Mouse (Mus musculus) kidney, adult 2 months (tissue): ENCODE measurements around the gene Pbx3. TPM values are rescaled to one million over a fixed set of nuclear protein-coding genes. Genes with fewer than 3 reads are reported as not detected.

ENCODE experiments used
- DNase-seq: peaks from one replicate; pipeline ENCODE4 v3.0.0; 2021
- H3K27ac ChIP-seq: fragments of 200-500 bp; 2 replicates; pipeline ENCODE4 v1.5.1; 2012; ENCODE audit warnings: low read depth, low read length, control low read depth, inconsistent platforms; ENCODE audit not compliant: insufficient read depth
- H3K27me3 ChIP-seq: fragments of 200-500 bp; replicated peaks from 2 replicates; pipeline ENCODE4 v1.6.1; 2012; ENCODE audit warnings: mild to moderate bottlenecking, moderate library complexity, low read length, inconsistent platforms; ENCODE audit not compliant: control insufficient read depth, insufficient read depth
- H3K36me3 ChIP-seq: fragments of 200-500 bp; 2 replicates; pipeline ENCODE4 v1.6.1; 2012; ENCODE audit warnings: mild to moderate bottlenecking, moderate library complexity, low read length, inconsistent platforms; ENCODE audit not compliant: control insufficient read depth, insufficient read depth
- H3K4me1 ChIP-seq: fragments of 200-500 bp; 2 replicates; pipeline ENCODE4 v1.6.1; 2011; ENCODE audit warnings: low read length; ENCODE audit not compliant: control insufficient read depth, insufficient read depth
- H3K4me3 ChIP-seq: fragments of 200-500 bp; 2 replicates; pipeline ENCODE4 v1.5.1; 2011; ENCODE audit warnings: mild to moderate bottlenecking, low read depth, low read length, control low read depth; ENCODE audit not compliant: insufficient read depth
- CTCF ChIP-seq: fragments of 200-500 bp; conservative IDR thresholded peaks from 2 replicates; pipeline ENCODE4 v1.5.1; 2011; ENCODE audit warnings: low read depth, mild to moderate bottlenecking, control low read depth, low read length, moderate library complexity, mixed read lengths; ENCODE audit not compliant: insufficient read depth, insufficient read length
- POLR2A ChIP-seq: fragments of 200-500 bp; IDR thresholded peaks from one replicate; pipeline ENCODE4 v1.6.1; 2011; ENCODE audit warnings: low read depth, low read length, control low read depth
- WGBS: fragments of 180-500 bp; shearing (Covaris S2); methylation state at CpG from one replicate; pipeline ENCODE4 v1.1.7; 2018; 5-methylcytosine and 5-hydroxymethylcytosine counted together
- polyA plus RNA-seq: library from polyadenylated mRNA; depleted of rRNA; stranded (reverse); fragments of >200 nt; gene quantifications from 2 replicates; pipeline ENCODE4 v1.2.3, GENCODE M21; 2012

The Pbx3 gene
- polyA plus RNA-seq, 1 experiment = 5.6 TPM

DNA sequence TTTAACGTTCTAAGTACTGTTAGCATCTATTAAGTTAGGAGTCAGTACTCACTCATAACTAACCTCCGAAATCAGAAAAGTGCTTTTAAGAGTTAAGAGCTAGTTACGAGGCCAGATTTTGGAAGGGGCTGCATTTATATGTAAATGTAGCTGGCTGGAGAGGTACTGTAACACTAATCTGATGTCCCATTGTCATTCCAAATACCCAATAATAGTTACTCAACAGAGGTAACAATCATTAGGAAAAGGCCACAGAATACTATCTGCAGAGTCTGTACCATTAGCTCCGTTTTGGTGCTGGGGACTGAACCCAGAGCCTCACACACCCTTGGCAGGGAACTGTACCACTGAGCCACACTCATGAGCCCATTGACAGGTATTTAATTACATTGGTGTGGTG lies 26.6 kb upstream of the Pbx3 start:
- no peak for TF ChIP-seq POLR2A
- TF ChIP-seq CTCF = no peak
- H3K27ac ChIP-seq = no peak overlapping the region
- no peaks in the 10 kb centered on the region for H3K4me1 ChIP-seq
- no peaks in the 10 kb centered on the region for H3K36me3 ChIP-seq
- DNase-seq = no peak
- no peaks in the 10 kb centered on the region for H3K27me3 ChIP-seq
- WGBS = 65% methylated on average over 4 of the region's 4 CpGs
- H3K4me3 ChIP-seq = no peak overlapping the region

DNA sequence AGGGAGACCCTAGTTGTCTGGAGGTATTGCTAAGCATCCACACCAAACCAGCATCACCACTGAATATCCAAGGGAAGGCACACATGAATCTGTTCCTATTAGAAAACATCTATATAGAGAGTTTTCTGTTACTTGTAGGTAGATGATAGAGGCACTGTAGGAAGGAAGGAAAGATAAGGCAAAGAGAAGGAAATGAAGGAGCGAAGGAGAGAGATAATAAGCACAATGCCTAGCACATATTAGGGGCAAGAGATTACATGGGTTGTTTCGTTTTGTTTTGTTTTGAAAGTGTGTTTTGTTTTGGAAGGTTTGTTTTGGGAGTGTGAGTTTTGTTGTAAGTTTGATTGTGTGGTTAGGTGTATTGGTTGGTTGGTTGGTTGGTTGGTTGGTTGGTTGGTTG lies 6.0 kb upstream of the Pbx3 start:
- H3K4me1 ChIP-seq = no peaks in the 10 kb centered on the region
- no peaks in the 10 kb centered on the region for H3K36me3 ChIP-seq
- TF ChIP-seq POLR2A (no peak), CTCF (no peak)
- no peak overlapping the region for H3K27ac ChIP-seq
- DNase-seq = no peak
- 92% methylated on average over 2 of the region's 2 CpGs for WGBS
- no peaks in the 10 kb centered on the region for H3K27me3 ChIP-seq
- H3K4me3 ChIP-seq = no peak overlapping the region

DNA sequence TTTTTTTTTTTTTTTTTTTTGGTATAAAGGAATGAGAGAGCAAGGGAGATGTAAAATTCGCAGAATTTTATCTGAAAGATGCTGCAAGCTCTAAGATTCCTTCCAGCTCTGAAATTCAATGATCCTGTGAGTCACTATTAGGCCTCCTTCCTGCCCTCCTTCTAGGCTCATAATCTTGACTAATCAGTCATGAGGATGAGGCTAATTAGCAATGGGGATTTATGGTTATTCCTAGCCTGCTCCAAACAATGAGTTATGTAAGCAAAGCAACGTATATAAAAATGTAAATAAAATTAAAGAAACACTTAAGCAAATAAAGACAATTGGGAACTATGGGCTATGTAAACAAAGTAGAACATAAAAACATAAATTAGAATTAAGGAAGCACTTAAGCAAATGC lies 1.4 kb upstream of the Pbx3 start:
- Histone ChIP-seq H3K4me1 (no peaks in the 10 kb centered on the region), H3K36me3 (no peaks in the 10 kb centered on the region), H3K27ac (no peak overlapping the region), H3K4me3 (no peak overlapping the region), H3K27me3 (no peaks in the 10 kb centered on the region)
- WGBS = 79% methylated on average over 2 of the region's 2 CpGs
- no peak for TF ChIP-seq CTCF
- no peak for TF ChIP-seq POLR2A
- DNase-seq = no peak

DNA sequence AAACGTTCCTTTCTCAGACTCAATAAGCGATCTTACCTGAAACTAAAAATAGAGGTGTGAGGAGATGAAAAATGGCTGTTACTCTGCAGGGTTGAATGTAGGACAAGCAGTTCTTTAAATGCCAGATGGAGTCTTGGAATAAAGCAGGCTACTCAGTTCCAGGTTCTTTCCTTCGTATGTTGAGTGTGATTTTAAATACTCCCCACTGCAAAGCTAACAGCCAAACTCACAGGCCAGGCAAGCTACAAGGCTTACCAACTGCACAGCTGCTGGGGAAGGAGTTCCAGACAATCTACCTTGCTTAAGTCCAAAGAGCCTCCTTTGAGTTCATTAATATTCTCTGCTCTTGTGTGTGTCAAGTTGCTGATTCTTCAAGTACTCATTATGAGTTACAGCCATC lies 944 bp upstream of the Pbx3 start:
- Histone ChIP-seq H3K27ac (no peak overlapping the region), H3K36me3 (no peaks in the 10 kb centered on the region), H3K4me3 (no peak overlapping the region), H3K4me1 (no peaks in the 10 kb centered on the region), H3K27me3 (no peaks in the 10 kb centered on the region)
- no peak for DNase-seq
- 63% methylated on average over 3 of the region's 3 CpGs for WGBS
- TF ChIP-seq CTCF = no peak
- TF ChIP-seq POLR2A = no peak

- Histone ChIP-seq H3K4me1 (no peaks in the 10 kb centered on the region), H3K4me3 (peak overlapping the region; percentile 99), H3K36me3 (no peaks in the 10 kb centered on the region), H3K27me3 (no peaks in the 10 kb centered on the region), H3K27ac (peak overlapping the region; percentile 78)
- under 1% methylated on average over 101 of the region's 118 CpGs for WGBS
- TF ChIP-seq CTCF (no peak), POLR2A (no peak)
- peak; percentile 63 for DNase-seq
Measured at GRCm38 (mm10) chr2:34371441-34372304, 1.3 kb downstream of the Pbx3 start.

GRCm38 (mm10) chr2:34370725-34371440 lies 2.1 kb downstream of the Pbx3 start:
- no peaks in the 10 kb centered on the region for H3K4me1 ChIP-seq
- H3K27me3 ChIP-seq = no peaks in the 10 kb centered on the region
- peak overlapping the region; percentile 99 for H3K4me3 ChIP-seq
- H3K36me3 ChIP-seq = no peaks in the 10 kb centered on the region
- no peak overlapping the region for H3K27ac ChIP-seq
- whole genome bisulfite sequencing = 3% methylated on average over 42 of the region's 42 CpGs
- TF ChIP-seq CTCF (no peak), POLR2A (no peak)
- DNase-seq = peak; percentile 35

GRCm38 (mm10) chr2:34370349-34370724 lies 2.6 kb downstream of the Pbx3 start:
- DNase-seq = no peak
- 50% methylated on average over 7 of the region's 7 CpGs for WGBS
- Histone ChIP-seq H3K27ac (no peak overlapping the region), H3K36me3 (no peaks in the 10 kb centered on the region), H3K4me1 (no peaks in the 10 kb centered on the region), H3K4me3 (peak overlapping the region; percentile 99), H3K27me3 (no peaks in the 10 kb centered on the region)
- TF ChIP-seq POLR2A (no peak), CTCF (no peak)
